Mouse (Mus musculus) E14TG2a.4 (cell line): ENCODE results near the gene Doxl2.

Experiments
- CTCF ChIP-seq: conservative IDR thresholded peaks from 2 replicates; pipeline ENCODE4 v1.5.1; 2014; ENCODE audit warnings: low read length
- NANOG ChIP-seq: IDR thresholded peaks from 2 replicates; pipeline ENCODE4 v1.6.1; 2014; ENCODE audit warnings: borderline replicate concordance, low read length, mixed read lengths

- TF ChIP-seq CTCF (no peak), NANOG (no peak)
Observed at GRCm38 (mm10) chr6:49025290-49025689, 50.5 kb downstream of the Doxl2 start.
